Mouse (Mus musculus) T-helper 2 cell (primary cell): ENCODE results near the gene Plekhd1.

Experiments used
- in situ Hi-C: fragments of 300-600 bp; cut with MboI, MseI; formaldehyde crosslinking; loops from one replicate; pipeline ENCODE4 v1.15.1; 2025; ENCODE audit warnings: high pct_unique_total_duplicates

The Plekhd1 gene

GRCm38 (mm10) chr12:80692269-80692972 lies at the start of gene Plekhd1:
Gene Plekhd1 (plus strand): TSS chr12:80692591.
- in situ Hi-C loops, result no loop called here

- in situ Hi-C loops, result no loop called here
These were observed 49.4 kb upstream of the Plekhd1 start for GRCm38 (mm10) chr12:80642725-80643692.

GRCm38 (mm10) chr12:80643693-80644505 lies 48.5 kb upstream of the Plekhd1 start, which contains the start of the genes Slc39a9 and Erh:
Gene Slc39a9 (plus strand): TSS chr12:80643883.
Gene Erh (minus strand): TSS chr12:80644341.
- in situ Hi-C loops, result no loop called here

GRCm38 (mm10) chr12:80644506-80644868 lies 47.9 kb upstream of the Plekhd1 start:
- in situ Hi-C loops, result no loop called here

- in situ Hi-C loops, result no loop called here
These were observed 46.0 kb upstream of the Plekhd1 start for GRCm38 (mm10) chr12:80646377-80646776.

GRCm38 (mm10) chr12:80653951-80654658 lies 38.3 kb upstream of the Plekhd1 start:
- in situ Hi-C loops, result no loop called here

GRCm38 (mm10) chr12:80654659-80655025 lies 37.7 kb upstream of the Plekhd1 start:
- in situ Hi-C loops, result no loop called here

GRCm38 (mm10) chr12:80658661-80659060 lies 33.7 kb upstream of the Plekhd1 start:
- in situ Hi-C loops, result no loop called here

GRCm38 (mm10) chr12:80662322-80662721 lies 30.1 kb upstream of the Plekhd1 start:
- in situ Hi-C loops, result no loop called here

- in situ Hi-C loops, result no loop called here
These were observed 28.5 kb upstream of the Plekhd1 start for GRCm38 (mm10) chr12:80663935-80664334.

GRCm38 (mm10) chr12:80668391-80668790 lies 24.0 kb upstream of the Plekhd1 start:
- in situ Hi-C loops, result no loop called here

- in situ Hi-C loops, result loop anchor here (5.0 kb wide), 1 partner anchor 66 kb away; no protein-coding TSS in a partner anchor
These were observed 19.2 kb upstream of the Plekhd1 start for GRCm38 (mm10) chr12:80673170-80673569.

GRCm38 (mm10) chr12:80681340-80681739 lies 11.1 kb upstream of the Plekhd1 start:
- in situ Hi-C loops, result no loop called here

GRCm38 (mm10) chr12:80683554-80683953 lies 8.8 kb upstream of the Plekhd1 start:
- in situ Hi-C loops, result no loop called here

GRCm38 (mm10) chr12:80684316-80684715 lies 8.1 kb upstream of the Plekhd1 start:
- in situ Hi-C loops, result no loop called here

- in situ Hi-C loops, result no loop called here
These were observed 4.6 kb upstream of the Plekhd1 start for GRCm38 (mm10) chr12:80687788-80688211.

- in situ Hi-C loops, result no loop called here
These were observed 2.7 kb upstream of the Plekhd1 start for GRCm38 (mm10) chr12:80689696-80690095.

GRCm38 (mm10) chr12:80691671-80692091 lies 710 bp upstream of the Plekhd1 start:
- in situ Hi-C loops, result no loop called here

- in situ Hi-C loops, result no loop called here
These were observed 1.3 kb downstream of the Plekhd1 start for GRCm38 (mm10) chr12:80693700-80694099.

- in situ Hi-C loops, result no loop called here
These were observed 2.6 kb downstream of the Plekhd1 start for GRCm38 (mm10) chr12:80695004-80695403.
